Mouse (Mus musculus) limb, embryonic 11.5 days (tissue): ENCODE data around the gene Sugct. TPM values are rescaled to one million over a fixed set of nuclear protein-coding genes. Genes with fewer than 3 reads are reported as not detected.

Experiments
- ATAC-seq: fragments of 200-750 bp; cut with Nextera tagmentation; 2 replicates; pipeline ENCODE4 v1.8.0; 2017; ENCODE audit warnings: low read depth; ENCODE audit not compliant: insufficient number of reproducible peaks, low FRiP score, low TSS enrichment
- DNase-seq: peaks from one replicate; pipeline ENCODE4 v3.0.0-alpha.2; 2015; ENCODE audit warnings: low spot score
- H3K27ac ChIP-seq: fragments of 300-500 bp; sonication (generic); replicated peaks from 2 replicates; pipeline ENCODE4 v1.5.1; 2014; ENCODE audit warnings: low read depth, mild to moderate bottlenecking, low read length
- H3K27me3 ChIP-seq: fragments of 300-500 bp; sonication (generic); 2 replicates; pipeline ENCODE4 v1.6.1; 2014; ENCODE audit warnings: mild to moderate bottlenecking, low read length, mixed read lengths; ENCODE audit not compliant: control insufficient read depth, insufficient read depth
- H3K36me3 ChIP-seq: fragments of 300-500 bp; sonication (generic); 2 replicates; pipeline ENCODE4 v1.6.1; 2014; ENCODE audit warnings: mild to moderate bottlenecking, low read length, moderate library complexity, mixed read lengths; ENCODE audit not compliant: control insufficient read depth, insufficient read depth
- H3K4me1 ChIP-seq: fragments of 300-500 bp; sonication (generic); 2 replicates; pipeline ENCODE4 v1.6.1; 2014; ENCODE audit warnings: low read length, mixed read lengths; ENCODE audit not compliant: control insufficient read depth, insufficient read depth
- H3K4me2 ChIP-seq: fragments of 300-500 bp; sonication (generic); 2 replicates; pipeline ENCODE4 v1.6.1; 2014; ENCODE audit warnings: low read depth, mild to moderate bottlenecking, moderate library complexity; ENCODE audit not compliant: severe bottlenecking
- H3K4me3 ChIP-seq: fragments of 300-500 bp; sonication (generic); 2 replicates; pipeline ENCODE4 v1.5.1; 2014; ENCODE audit warnings: low read depth, low read length
- H3K9ac ChIP-seq: fragments of 300-500 bp; sonication (generic); 2 replicates; pipeline ENCODE4 v1.6.1; 2014; ENCODE audit warnings: mild to moderate bottlenecking, low read length
- H3K9me3 ChIP-seq: fragments of 300-500 bp; sonication (generic); 2 replicates; pipeline ENCODE4 v1.6.1; 2016; ENCODE audit warnings: low read length; ENCODE audit not compliant: control insufficient read depth
- WGBS: fragments of 180-500 bp; shearing (Covaris S2); extraction: QIAGEN DNeasy Blood & Tissue Kit; methylation state at CpG from one replicate; pipeline ENCODE4 v1.1.7; 2014; 5-methylcytosine and 5-hydroxymethylcytosine counted together
- polyA plus RNA-seq: library from polyadenylated mRNA; unstranded; fragments of >200 nt; fragmentation: Nextera tagmentation; extraction: Ambion mirVana; gene quantifications from 2 replicates; pipeline ENCODE4 v1.2.1, GENCODE M21; 2014

Sugct gene
- polyA plus RNA-seq: 2.4 and 3.9 TPM in 2 replicates

GRCm38 (mm10) chr13:17694911-17695699, at the start of gene Sugct, which contains the start of gene Mplkip:
Gene Sugct, minus strand, starts transcription at chr13:17695553.
Gene Mplkip, plus strand, starts transcription at chr13:17695192.
- peak; percentile 99 for ATAC-seq
- Histone ChIP-seq H3K27me3 (no peaks in the 10 kb centered on the region), H3K9me3 (no peaks in the 10 kb centered on the region), H3K9ac (peak within 1 kb of the TSS; percentile 91), H3K36me3 (no peaks in the 10 kb centered on the region), H3K4me3 (peak within 1 kb of the TSS; percentile 83), H3K4me2 (peak within 1 kb of the TSS; percentile 65), H3K27ac (peak within 1 kb of the TSS; percentile 87), H3K4me1 (no peaks in the 10 kb centered on the region)
- DNase-seq: peak; percentile 100
- under 1% methylated on average over 65 of the region's 66 CpGs for whole genome bisulfite sequencing

GRCm38 (mm10) chr13:17728798-17729197, 33.4 kb upstream of the Sugct start:
- Histone ChIP-seq H3K27me3 (no peaks in the 10 kb centered on the region), H3K9ac (no peak overlapping the region), H3K27ac (no peak overlapping the region), H3K4me1 (no peaks in the 10 kb centered on the region), H3K4me3 (no peak overlapping the region), H3K36me3 (no peaks in the 10 kb centered on the region), H3K9me3 (no peaks in the 10 kb centered on the region), H3K4me2 (no peak overlapping the region)
- WGBS: 92% methylated on average over 3 of the region's 3 CpGs
- ATAC-seq: no peak
- no peak for DNase-seq

GRCm38 (mm10) chr13:17727922-17728321, 32.6 kb upstream of the Sugct start:
- H3K4me3 ChIP-seq: no peak overlapping the region
- DNase-seq (no peak), ATAC-seq (no peak)
- H3K9me3 ChIP-seq: no peaks in the 10 kb centered on the region
- H3K4me2 ChIP-seq: no peak overlapping the region
- no peaks in the 10 kb centered on the region for H3K36me3 ChIP-seq
- H3K4me1 ChIP-seq: no peaks in the 10 kb centered on the region
- 94% methylated on average over 4 of the region's 4 CpGs for WGBS
- H3K27ac ChIP-seq: no peak overlapping the region
- H3K9ac ChIP-seq: no peak overlapping the region
- H3K27me3 ChIP-seq: no peaks in the 10 kb centered on the region

- 96% methylated on average over 1 of the region's 1 CpGs for WGBS
- peaks cover 11% of the 10 kb centered on the region for H3K36me3 ChIP-seq
- no peaks in the 10 kb centered on the region for H3K27me3 ChIP-seq
Measured at GRCm38 (mm10) chr13:17717357-17717756, 22.0 kb upstream of the Sugct start.

GRCm38 (mm10) chr13:17708784-17709311, 13.5 kb upstream of the Sugct start:
- H3K4me2 ChIP-seq: no peak overlapping the region
- ATAC-seq: no peak

More at GRCm38 (mm10) chr13:17717357-17717756, 22.0 kb upstream of the Sugct start:
- no peak overlapping the region for H3K4me3 ChIP-seq
- DNase-seq: no peak
- H3K27ac ChIP-seq: no peak overlapping the region
- ATAC-seq: no peak
- H3K4me1 ChIP-seq: no peaks in the 10 kb centered on the region
- no peaks in the 10 kb centered on the region for H3K9me3 ChIP-seq
- no peak overlapping the region for H3K4me2 ChIP-seq
- no peak overlapping the region for H3K9ac ChIP-seq

GRCm38 (mm10) chr13:17705188-17705826, 10.0 kb upstream of the Sugct start:
- Histone ChIP-seq H3K4me2 (no peak overlapping the region), H3K4me1 (no peaks in the 10 kb centered on the region), H3K9me3 (no peaks in the 10 kb centered on the region), H3K27me3 (no peaks in the 10 kb centered on the region), H3K4me3 (no peak overlapping the region), H3K36me3 (no peaks in the 10 kb centered on the region), H3K27ac (no peak overlapping the region), H3K9ac (no peak overlapping the region)
- WGBS: 92% methylated on average over 6 of the region's 6 CpGs
- DNase-seq (no peak), ATAC-seq (no peak)

More at GRCm38 (mm10) chr13:17708784-17709311, 13.5 kb upstream of the Sugct start:
- Histone ChIP-seq H3K9me3 (no peaks in the 10 kb centered on the region), H3K4me1 (no peaks in the 10 kb centered on the region), H3K36me3 (no peaks in the 10 kb centered on the region), H3K27me3 (no peaks in the 10 kb centered on the region), H3K27ac (no peak overlapping the region), H3K4me3 (no peak overlapping the region), H3K9ac (no peak overlapping the region)
- WGBS: 90% methylated on average over 5 of the region's 5 CpGs
- no peak for DNase-seq

GRCm38 (mm10) chr13:17702311-17702710, 7.0 kb upstream of the Sugct start:
- Histone ChIP-seq H3K4me1 (no peaks in the 10 kb centered on the region), H3K27ac (no peak overlapping the region), H3K9me3 (no peaks in the 10 kb centered on the region), H3K4me3 (no peak overlapping the region), H3K36me3 (no peaks in the 10 kb centered on the region), H3K27me3 (no peaks in the 10 kb centered on the region), H3K9ac (no peak overlapping the region), H3K4me2 (no peak overlapping the region)
- DNase-seq (no peak), ATAC-seq (no peak)

GRCm38 (mm10) chr13:17701322-17701721, 6.0 kb upstream of the Sugct start:
- H3K9ac ChIP-seq: no peak overlapping the region
- no peaks in the 10 kb centered on the region for H3K9me3 ChIP-seq
- no peak for ATAC-seq
- H3K27ac ChIP-seq: no peak overlapping the region
- H3K27me3 ChIP-seq: no peaks in the 10 kb centered on the region
- no peak overlapping the region for H3K4me3 ChIP-seq
- H3K4me1 ChIP-seq: no peaks in the 10 kb centered on the region
- no peak overlapping the region for H3K4me2 ChIP-seq
- no peaks in the 10 kb centered on the region for H3K36me3 ChIP-seq
- DNase-seq: no peak
